ENCODE assay signal across 1 mouse cellular context in the genomic region with DNA sequence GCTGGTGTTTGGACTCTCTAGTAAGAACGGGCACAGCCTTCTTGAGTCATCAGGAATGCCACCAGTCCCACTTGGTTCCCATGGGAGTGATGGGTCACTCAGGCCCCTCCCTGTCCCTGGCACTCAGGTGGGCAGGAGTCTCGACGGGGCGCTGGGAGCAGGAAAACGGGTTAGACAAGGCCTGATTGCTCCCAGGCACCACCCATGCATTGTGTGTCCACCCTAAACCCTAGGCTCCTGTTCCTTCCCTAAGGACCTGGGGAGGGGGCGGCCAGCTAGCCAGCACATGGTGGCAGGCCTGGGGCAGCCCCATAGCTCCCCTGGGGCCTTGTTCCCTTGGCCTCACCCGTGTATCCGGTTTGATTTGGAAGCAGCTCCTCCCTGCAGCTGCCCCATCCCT.
TF ChIP-seq lines count a peak whose summit lies in the region.

No protein-coding gene starts in this region.

TF ChIP-seq in CH12.LX, 34 proteins besides CTCF, POLR2A, EP300 and RAD21:
- TF ChIP-seq BHLHE40 (IDR thresholded peaks at IDR 0.05; ENCODE audit: low read depth, low read length) (peak; percentile 20; the same call in 1 of the 2 replicates), ZC3H11A (IDR thresholded peaks at IDR 0.05; ENCODE audit: low read depth, low read length) (no peak), POLR2AphosphoS2 (IDR thresholded peaks at IDR 0.05; ENCODE audit: low read depth, low read length) (no peak), IRF4 (IDR thresholded peaks at IDR 0.05; ENCODE audit: low read depth, low read length) (no peak), E2F4 (IDR thresholded peaks at IDR 0.05; ENCODE audit: insufficient replicate concordance, low read depth, low read length) (no peak)
TF ChIP-seq in CH12.LX: peak in this region for 1.
